Mouse (Mus musculus) retina, postnatal 1 day (tissue): ENCODE results near the gene Tk2.

Source experiments
- DNase-seq: peaks from one replicate; pipeline ENCODE4 v3.0.0-alpha.2; 2012

Tk2 gene

DNA sequence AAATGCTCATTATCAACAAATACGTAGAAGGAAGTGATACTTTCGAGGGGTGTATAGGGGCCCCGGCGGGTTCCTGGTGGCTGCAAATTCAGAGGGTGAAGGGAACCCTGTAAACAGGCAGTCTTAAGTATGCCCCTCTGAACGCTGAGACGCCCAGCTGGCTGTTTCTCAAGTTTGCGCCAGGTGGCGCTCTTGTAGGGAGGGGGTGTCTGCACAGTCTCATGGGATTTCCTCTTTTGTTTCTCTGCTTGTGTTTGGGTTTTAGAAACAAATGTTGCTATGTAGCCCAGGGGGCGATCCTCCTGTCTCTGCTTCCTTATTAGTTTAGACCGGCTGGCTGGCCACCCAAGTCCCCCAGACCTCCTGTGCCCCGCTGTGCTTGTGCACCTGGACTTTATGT lies 29.3 kb downstream of the Tk2 start:
- DNase-seq: peak; percentile 72

DNA sequence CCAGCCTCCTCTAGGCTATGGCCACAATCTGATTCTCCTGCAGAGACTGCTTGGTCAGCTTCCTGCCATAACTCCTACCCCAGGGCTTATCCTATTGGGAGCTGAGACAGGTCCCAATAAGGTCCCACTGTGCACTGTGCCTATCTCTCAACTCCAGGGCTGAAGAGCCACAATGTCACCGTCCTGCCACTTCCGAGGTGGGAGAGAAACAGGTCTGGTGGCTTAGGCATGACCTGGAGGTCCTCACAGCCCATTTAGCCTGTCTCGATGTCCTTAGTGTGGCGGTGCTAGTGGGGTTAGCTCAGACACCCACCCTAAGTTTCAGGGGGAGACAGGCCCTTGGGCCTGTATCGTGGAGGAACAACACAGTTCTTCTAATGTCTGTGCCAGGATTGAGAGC lies 30.8 kb downstream of the Tk2 start:
- DNase-seq: no peak

DNA sequence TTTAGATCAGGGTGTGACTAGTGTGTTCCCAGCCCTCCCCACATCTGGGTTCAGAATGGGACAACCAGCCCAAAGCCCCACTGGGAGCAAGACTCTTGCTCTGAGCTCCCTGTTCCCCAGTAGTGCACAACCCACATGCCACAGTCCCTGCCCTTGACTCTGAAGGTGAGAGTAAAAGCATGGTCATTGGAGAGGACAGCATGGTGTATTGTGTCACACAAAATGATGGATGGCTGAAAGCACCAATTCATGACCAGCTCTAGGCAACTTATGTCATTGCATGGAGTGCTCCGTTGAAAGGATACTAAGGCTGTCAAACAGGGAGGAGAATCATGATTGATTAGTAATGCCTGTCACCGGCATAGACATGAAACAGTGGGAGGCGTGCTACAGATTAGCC lies 43.1 kb downstream of the Tk2 start:
- no peak for DNase-seq

GRCm38 (mm10) chr8:104202320-104202719 lies 46.0 kb downstream of the Tk2 start:
- no peak for DNase-seq

DNA sequence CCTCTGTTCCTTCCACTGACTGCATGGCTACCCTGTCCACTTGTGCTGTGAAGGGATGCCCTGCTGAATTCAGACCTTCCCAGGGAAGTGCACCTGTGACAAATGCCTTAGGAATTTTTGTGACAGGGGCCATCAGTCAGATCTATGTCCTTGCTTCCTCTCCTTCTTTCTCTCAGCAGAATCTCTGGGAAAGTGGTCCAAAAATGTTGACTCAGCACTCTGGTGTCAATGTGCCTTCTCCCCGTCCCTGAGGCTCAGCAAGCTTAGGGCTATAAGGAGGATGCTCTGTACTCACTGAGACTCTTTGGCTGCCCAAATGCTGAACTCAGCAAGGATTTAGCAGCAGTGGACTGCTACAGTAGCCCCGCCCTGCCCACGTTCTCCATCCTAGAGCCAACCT lies 46.7 kb downstream of the Tk2 start:
- DNase-seq: no peak

GRCm38 (mm10) chr8:104199802-104200201 lies 48.6 kb downstream of the Tk2 start:
- no peak for DNase-seq

DNA sequence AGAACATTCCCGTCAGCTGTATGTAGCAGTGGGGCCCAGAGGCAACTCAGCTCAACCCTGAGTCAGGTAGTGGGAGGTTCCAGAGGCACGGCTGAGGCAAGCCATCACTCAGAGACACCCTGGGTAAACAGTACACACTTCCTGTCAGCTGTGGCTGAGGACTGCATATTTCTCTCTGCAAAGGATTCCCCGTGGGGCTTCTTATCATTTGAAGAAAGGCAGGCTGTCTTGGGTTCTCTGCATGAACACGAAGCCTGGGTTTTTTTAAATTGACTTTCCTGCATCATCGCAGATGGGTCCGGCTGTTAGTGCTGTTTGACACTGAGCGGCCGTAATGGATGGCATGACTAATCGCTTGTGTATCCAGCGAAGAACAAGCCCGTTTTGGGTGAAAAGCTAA lies 56.9 kb downstream of the Tk2 start:
- peak; percentile 32 for DNase-seq

DNA sequence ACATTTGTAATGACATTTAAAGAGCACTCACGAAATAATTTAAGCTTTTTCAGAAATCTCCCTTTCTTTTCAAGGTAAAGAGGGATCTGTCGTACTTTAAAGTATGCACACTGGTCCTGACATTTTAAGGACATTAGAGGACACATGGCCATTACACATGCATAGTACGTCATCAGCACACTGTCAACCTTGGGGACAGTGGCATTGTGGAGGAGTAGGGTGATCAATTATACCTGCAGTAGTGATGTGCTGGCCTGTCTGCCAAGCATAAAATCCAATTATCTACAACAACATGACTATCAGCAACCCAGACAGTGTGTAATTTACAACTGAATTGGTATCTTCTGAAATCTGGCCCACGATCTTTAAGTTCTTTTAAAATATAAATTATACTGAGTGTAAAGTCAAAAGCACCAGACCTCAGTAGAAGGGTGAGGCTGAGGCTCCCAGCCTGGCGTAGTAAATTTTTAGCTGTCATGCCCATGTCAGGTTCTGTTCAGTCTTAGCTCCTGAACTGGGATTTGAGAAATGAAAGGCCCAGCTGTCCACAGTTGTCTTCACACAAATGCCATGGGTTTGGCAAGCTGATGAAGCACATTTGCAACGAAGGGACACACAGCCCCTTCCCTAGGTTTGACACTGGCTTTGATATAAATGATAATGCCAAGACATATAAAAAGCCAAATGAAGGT lies 57.4 kb downstream of the Tk2 start:
- DNase-seq: no peak

- no peak for DNase-seq
Observed at GRCm38 (mm10) chr8:104188459-104188858, 59.9 kb downstream of the Tk2 start.

DNA sequence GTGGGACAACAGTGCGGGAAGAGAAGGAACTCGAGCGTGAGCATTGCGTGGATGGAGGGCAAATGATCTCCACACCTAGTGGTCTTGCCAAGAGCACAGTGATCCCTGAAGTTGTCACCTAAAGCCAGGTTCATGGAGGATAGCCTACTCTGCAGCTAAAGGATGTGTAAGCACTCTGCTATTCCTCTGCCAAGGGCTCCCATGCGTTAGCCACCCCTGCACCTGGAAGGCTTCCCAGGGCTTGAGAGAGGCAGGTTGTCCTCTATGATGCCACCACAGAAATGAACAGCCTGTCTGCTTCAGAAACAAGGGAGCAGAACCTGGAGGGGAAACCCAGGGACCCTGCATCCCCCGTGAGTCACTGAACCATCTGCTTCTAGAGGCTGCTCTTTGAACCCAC lies 60.7 kb downstream of the Tk2 start:
- no peak for DNase-seq

- DNase-seq: no peak
Observed at GRCm38 (mm10) chr8:104186827-104187226, 61.5 kb downstream of the Tk2 start.

- peak; percentile 53 for DNase-seq
Observed at GRCm38 (mm10) chr8:104184905-104185304, 63.5 kb downstream of the Tk2 start.

DNA sequence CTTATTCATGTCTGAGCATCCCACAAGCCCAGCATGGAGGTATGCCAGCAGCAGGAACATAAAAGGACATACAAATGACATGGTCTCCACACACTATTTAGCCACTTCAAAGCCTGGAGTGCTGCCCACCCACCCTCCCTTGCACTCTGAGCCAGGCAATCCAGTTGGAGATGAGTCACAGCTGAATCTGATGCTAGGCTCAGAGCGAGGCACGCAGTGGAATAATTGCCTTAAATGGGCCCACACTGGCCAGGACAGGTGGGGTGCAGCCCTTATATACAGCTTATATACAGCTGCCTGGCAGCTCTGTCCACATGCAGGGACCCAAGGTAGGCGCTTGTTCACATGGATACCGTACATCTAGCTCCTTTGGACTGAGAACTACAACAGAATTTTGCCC lies 71.3 kb downstream of the Tk2 start:
- no peak for DNase-seq
